Mouse (Mus musculus) testis, adult 2 months (tissue): Measurements from ENCODE around the gene Notum.

ENCODE experiments used
- CTCF ChIP-seq: fragments of 200-500 bp; IDR thresholded peaks from 2 replicates; pipeline ENCODE4 v1.5.1; 2012; ENCODE audit warnings: low read depth, mild to moderate bottlenecking, inconsistent platforms, low read length, moderate library complexity; ENCODE audit not compliant: control insufficient read depth, insufficient read depth, insufficient replicate concordance
- POLR2A ChIP-seq: fragments of 200-500 bp; IDR thresholded peaks from 2 replicates; pipeline ENCODE4 v1.6.1; 2012; ENCODE audit warnings: low read depth, mild to moderate bottlenecking, inconsistent platforms, low read length, moderate library complexity; ENCODE audit not compliant: control insufficient read depth

- TF ChIP-seq POLR2A (no peak), CTCF (no peak)
These were observed 45.1 kb upstream of the Notum start for GRCm38 (mm10) chr11:120706120-120706519.
